Mouse (Mus musculus): Measurements from ENCODE around the gene Gja4. TPM values are rescaled to one million over a fixed set of nuclear protein-coding genes. Genes with fewer than 3 reads are reported as not detected.

Gja4 gene
- polyA plus RNA-seq, 1 experiment from 2014 or later = 11.8 TPM

GRCm38 (mm10) chr4:127345000-127345399, 31.2 kb upstream of the Gja4 start:
- H3K9ac ChIP-seq (ENCODE audit: low read length) = no peak overlapping the region
- no peak overlapping the region for H3K4me2 ChIP-seq (ENCODE audit: low read depth, severe bottlenecking)
- H3K27ac ChIP-seq (replicated peaks; ENCODE audit: low read depth, low read length) = no peak overlapping the region
- no peaks in the 10 kb centered on the region for H3K4me1 ChIP-seq (ENCODE audit: control insufficient read depth, insufficient read depth, low read length)
- no peak for ATAC-seq (ENCODE audit: insufficient number of reproducible peaks, low FRiP score, low TSS enrichment, low read depth)
- no peaks in the 10 kb centered on the region for H3K9me3 ChIP-seq (ENCODE audit: control insufficient read depth, low read length)
- DNase-seq (ENCODE audit: low spot score) = no peak
- no peak overlapping the region for H3K4me3 ChIP-seq (ENCODE audit: low read depth, low read length)
- H3K36me3 ChIP-seq (ENCODE audit: control insufficient read depth, insufficient read depth, low read length) = no peaks in the 10 kb centered on the region
- H3K27me3 ChIP-seq (ENCODE audit: control insufficient read depth, insufficient read depth, low read length) = no peaks in the 10 kb centered on the region
- 90% methylated on average over 5 of the region's 5 CpGs for WGBS

GRCm38 (mm10) chr4:127341372-127341771, 27.5 kb upstream of the Gja4 start:
- H3K9ac ChIP-seq (ENCODE audit: low read length) = no peak overlapping the region
- 39% methylated on average over 6 of the region's 6 CpGs for WGBS
- no peaks in the 10 kb centered on the region for H3K9me3 ChIP-seq (ENCODE audit: control insufficient read depth, low read length)
- no peak for ATAC-seq (ENCODE audit: insufficient number of reproducible peaks, low FRiP score, low TSS enrichment, low read depth)
- H3K4me2 ChIP-seq (ENCODE audit: low read depth, severe bottlenecking) = no peak overlapping the region
- DNase-seq (ENCODE audit: low spot score) = no peak
- no peaks in the 10 kb centered on the region for H3K27me3 ChIP-seq (ENCODE audit: control insufficient read depth, insufficient read depth, low read length)
- no peak overlapping the region for H3K27ac ChIP-seq (replicated peaks; ENCODE audit: low read depth, low read length)
- H3K4me1 ChIP-seq (ENCODE audit: control insufficient read depth, insufficient read depth, low read length) = no peaks in the 10 kb centered on the region
- H3K4me3 ChIP-seq (ENCODE audit: low read depth, low read length) = no peak overlapping the region
- no peaks in the 10 kb centered on the region for H3K36me3 ChIP-seq (ENCODE audit: control insufficient read depth, insufficient read depth, low read length)

- Histone ChIP-seq H3K4me2 (ENCODE audit: low read depth, severe bottlenecking) (no peak overlapping the region), H3K9ac (ENCODE audit: low read length) (no peak overlapping the region), H3K27me3 (ENCODE audit: control insufficient read depth, insufficient read depth, low read length) (peaks cover 4% of the 10 kb centered on the region; the same call in 1 of the 2 replicates), H3K4me3 (ENCODE audit: low read depth, low read length) (no peak overlapping the region), H3K36me3 (ENCODE audit: control insufficient read depth, insufficient read depth, low read length) (no peaks in the 10 kb centered on the region), H3K9me3 (ENCODE audit: control insufficient read depth, low read length) (no peaks in the 10 kb centered on the region), H3K4me1 (ENCODE audit: control insufficient read depth, insufficient read depth, low read length) (no peaks in the 10 kb centered on the region), H3K27ac (replicated peaks; ENCODE audit: low read depth, low read length) (no peak overlapping the region)
- 83% methylated on average over 5 of the region's 5 CpGs for WGBS
- DNase-seq (ENCODE audit: low spot score) (no peak), ATAC-seq (ENCODE audit: insufficient number of reproducible peaks, low FRiP score, low TSS enrichment, low read depth) (no peak)
These were observed 23.8 kb upstream of the Gja4 start for GRCm38 (mm10) chr4:127337668-127338067.

GRCm38 (mm10) chr4:127334870-127335504, 21.1 kb upstream of the Gja4 start:
- H3K36me3 ChIP-seq (ENCODE audit: control insufficient read depth, insufficient read depth, low read length) = no peaks in the 10 kb centered on the region
- ATAC-seq (ENCODE audit: insufficient number of reproducible peaks, low FRiP score, low TSS enrichment, low read depth) (no peak), DNase-seq (ENCODE audit: low spot score) (no peak)
- no peak overlapping the region for H3K27ac ChIP-seq (replicated peaks; ENCODE audit: low read depth, low read length)
- no peaks in the 10 kb centered on the region for H3K9me3 ChIP-seq (ENCODE audit: control insufficient read depth, low read length)
- 29% methylated on average over 5 of the region's 5 CpGs for WGBS
- 0 out of 2 replicates have a peak, but pooled peaks cover 6% of the 10 kb centered on the region for H3K4me1 ChIP-seq (ENCODE audit: control insufficient read depth, insufficient read depth, low read length)
- no peak overlapping the region for H3K9ac ChIP-seq (ENCODE audit: low read length)
- no peak overlapping the region for H3K4me3 ChIP-seq (ENCODE audit: low read depth, low read length)
- no peak overlapping the region for H3K4me2 ChIP-seq (ENCODE audit: low read depth, severe bottlenecking)
- peaks cover 31% of the 10 kb centered on the region for H3K27me3 ChIP-seq (ENCODE audit: control insufficient read depth, insufficient read depth, low read length)

- Histone ChIP-seq H3K4me1 (ENCODE audit: control insufficient read depth, insufficient read depth, low read length) (0 out of 2 replicates have a peak, but pooled peaks cover 7% of the 10 kb centered on the region), H3K27ac (replicated peaks; ENCODE audit: low read depth, low read length) (no peak overlapping the region), H3K9me3 (ENCODE audit: control insufficient read depth, low read length) (no peaks in the 10 kb centered on the region), H3K4me2 (ENCODE audit: low read depth, severe bottlenecking) (no peak overlapping the region), H3K9ac (ENCODE audit: low read length) (no peak overlapping the region), H3K4me3 (ENCODE audit: low read depth, low read length) (no peak overlapping the region), H3K27me3 (ENCODE audit: control insufficient read depth, insufficient read depth, low read length) (peaks cover 47% of the 10 kb centered on the region), H3K36me3 (ENCODE audit: control insufficient read depth, insufficient read depth, low read length) (no peaks in the 10 kb centered on the region)
- ATAC-seq (ENCODE audit: insufficient number of reproducible peaks, low FRiP score, low TSS enrichment, low read depth) (no peak), DNase-seq (ENCODE audit: low spot score) (no peak)
- WGBS = 22% methylated on average over 13 of the region's 13 CpGs
These were observed 17.3 kb upstream of the Gja4 start for GRCm38 (mm10) chr4:127331171-127331570.

- ATAC-seq (ENCODE audit: insufficient number of reproducible peaks, low FRiP score, low TSS enrichment, low read depth) = no peak
- Histone ChIP-seq H3K4me3 (ENCODE audit: low read depth, low read length) (peak within 1 kb of the TSS; percentile 20), H3K36me3 (ENCODE audit: control insufficient read depth, insufficient read depth, low read length) (no peaks in the 10 kb centered on the region), H3K4me1 (ENCODE audit: control insufficient read depth, insufficient read depth, low read length) (0 out of 2 replicates have a peak, but pooled peaks cover 7% of the 10 kb centered on the region), H3K27me3 (ENCODE audit: control insufficient read depth, insufficient read depth, low read length) (peaks cover 49% of the 10 kb centered on the region), H3K4me2 (ENCODE audit: low read depth, severe bottlenecking) (peak within 1 kb of the TSS; percentile 15), H3K27ac (replicated peaks; ENCODE audit: low read depth, low read length) (no peak within 1 kb of the TSS), H3K9me3 (ENCODE audit: control insufficient read depth, low read length) (no peaks in the 10 kb centered on the region), H3K9ac (ENCODE audit: low read length) (no peak within 1 kb of the TSS)
- peak; percentile 53 for DNase-seq (ENCODE audit: low spot score)
- 1% methylated on average over 49 of the region's 49 CpGs for WGBS
These were observed 16.6 kb upstream of the Gja4 start, which contains the start of gene Gjb3 for GRCm38 (mm10) chr4:127330181-127331100. TSS of gene Gjb3 (minus strand) at chr4:127330844.

- ATAC-seq (ENCODE audit: insufficient number of reproducible peaks, low FRiP score, low TSS enrichment, low read depth) = no peak
- Histone ChIP-seq H3K36me3 (ENCODE audit: control insufficient read depth, insufficient read depth, low read length) (no peaks in the 10 kb centered on the region), H3K27me3 (ENCODE audit: control insufficient read depth, insufficient read depth, low read length) (peaks cover 49% of the 10 kb centered on the region), H3K4me3 (ENCODE audit: low read depth, low read length) (peak overlapping the region; percentile 20; the same call in 1 of the 2 replicates), H3K9me3 (ENCODE audit: control insufficient read depth, low read length) (no peaks in the 10 kb centered on the region), H3K4me1 (ENCODE audit: control insufficient read depth, insufficient read depth, low read length) (0 out of 2 replicates have a peak, but pooled peaks cover 7% of the 10 kb centered on the region), H3K27ac (replicated peaks; ENCODE audit: low read depth, low read length) (no peak overlapping the region), H3K9ac (ENCODE audit: low read length) (no peak overlapping the region), H3K4me2 (ENCODE audit: low read depth, severe bottlenecking) (peak overlapping the region; percentile 15)
- DNase-seq (ENCODE audit: low spot score) = no peak
- WGBS = 2% methylated on average over 13 of the region's 13 CpGs
These were observed 15.9 kb upstream of the Gja4 start for GRCm38 (mm10) chr4:127329751-127330150.

GRCm38 (mm10) chr4:127329046-127329445, 15.2 kb upstream of the Gja4 start:
- H3K4me2 ChIP-seq (ENCODE audit: low read depth, severe bottlenecking) = no peak overlapping the region
- DNase-seq (ENCODE audit: low spot score) (peak; percentile 34), ATAC-seq (ENCODE audit: insufficient number of reproducible peaks, low FRiP score, low TSS enrichment, low read depth) (no peak)
- no peak overlapping the region for H3K27ac ChIP-seq (replicated peaks; ENCODE audit: low read depth, low read length)
- peaks cover 49% of the 10 kb centered on the region for H3K27me3 ChIP-seq (ENCODE audit: control insufficient read depth, insufficient read depth, low read length)
- H3K36me3 ChIP-seq (ENCODE audit: control insufficient read depth, insufficient read depth, low read length) = no peaks in the 10 kb centered on the region
- H3K9me3 ChIP-seq (ENCODE audit: control insufficient read depth, low read length) = no peaks in the 10 kb centered on the region
- H3K4me3 ChIP-seq (ENCODE audit: low read depth, low read length) = no peak overlapping the region
- 2% methylated on average over 3 of the region's 3 CpGs for WGBS
- H3K4me1 ChIP-seq (ENCODE audit: control insufficient read depth, insufficient read depth, low read length) = 0 out of 2 replicates have a peak, but pooled peaks cover 7% of the 10 kb centered on the region
- no peak overlapping the region for H3K9ac ChIP-seq (ENCODE audit: low read length)

Data from limb, embryonic 11.5 days (tissue).